Mouse (Mus musculus) midbrain, embryonic 14.5 days (tissue): ENCODE results near the gene Gpd2. TPM values are rescaled to one million over a fixed set of nuclear protein-coding genes. Genes with fewer than 3 reads are reported as not detected.

Experiments used
- ATAC-seq: fragments of 200-750 bp; cut with Nextera tagmentation; 2 replicates; pipeline ENCODE4 v1.8.0; 2017; ENCODE audit warnings: moderate number of reproducible peaks, moderate library complexity; ENCODE audit not compliant: low FRiP score, low TSS enrichment
- DNase-seq: peaks from one replicate; pipeline ENCODE4 v3.0.0-alpha.2; 2015
- H3K27ac ChIP-seq: fragments of 300-500 bp; sonication (generic); replicated peaks from 2 replicates; pipeline ENCODE4 v1.5.1; 2014; ENCODE audit warnings: mild to moderate bottlenecking, low read depth, low read length, moderate library complexity
- H3K27me3 ChIP-seq: fragments of 300-500 bp; sonication (generic); 2 replicates; pipeline ENCODE4 v1.6.1; 2014; ENCODE audit warnings: low read length, control low read depth, mixed read lengths; ENCODE audit not compliant: control insufficient read depth, insufficient read depth
- H3K36me3 ChIP-seq: fragments of 300-500 bp; sonication (generic); 2 replicates; pipeline ENCODE4 v1.6.1; 2014; ENCODE audit warnings: low read length, control low read depth; ENCODE audit not compliant: control insufficient read depth, insufficient read depth
- H3K4me1 ChIP-seq: fragments of 300-500 bp; sonication (generic); 2 replicates; pipeline ENCODE4 v1.6.1; 2014; ENCODE audit warnings: mild to moderate bottlenecking, antibody characterized with exemption, low read length, control low read depth; ENCODE audit not compliant: control insufficient read depth, insufficient read depth
- H3K4me2 ChIP-seq: fragments of 300-500 bp; sonication (generic); 2 replicates; pipeline ENCODE4 v1.6.1; 2014; ENCODE audit warnings: mild to moderate bottlenecking, low read length, moderate library complexity
- H3K4me3 ChIP-seq: fragments of 300-500 bp; sonication (generic); replicated peaks from 2 replicates; pipeline ENCODE4 v1.5.1; 2014; ENCODE audit warnings: low read depth, low read length
- H3K9ac ChIP-seq: fragments of 300-500 bp; sonication (generic); replicated peaks from 2 replicates; pipeline ENCODE4 v1.6.1; 2014; ENCODE audit warnings: mild to moderate bottlenecking, low read length, moderate library complexity
- H3K9me3 ChIP-seq: fragments of 300-500 bp; sonication (generic); 2 replicates; pipeline ENCODE4 v1.6.1; 2016; ENCODE audit warnings: low read length, control low read depth, mixed read lengths; ENCODE audit not compliant: control insufficient read depth
- WGBS: fragments of 180-500 bp; shearing (Covaris S2); extraction: QIAGEN DNeasy Blood & Tissue Kit; methylation state at CpG from one replicate; pipeline ENCODE4 v1.1.7; 2014; 5-methylcytosine and 5-hydroxymethylcytosine counted together
- polyA plus RNA-seq: library from polyadenylated mRNA; unstranded; fragments of >200 nt; fragmentation: Nextera tagmentation; extraction: Ambion mirVana; gene quantifications from 2 replicates; pipeline ENCODE4 v1.2.1, GENCODE M21; 2014

The Gpd2 gene
- polyA plus RNA-seq, 1 experiment from 2014 or later = 13.7 TPM

DNA sequence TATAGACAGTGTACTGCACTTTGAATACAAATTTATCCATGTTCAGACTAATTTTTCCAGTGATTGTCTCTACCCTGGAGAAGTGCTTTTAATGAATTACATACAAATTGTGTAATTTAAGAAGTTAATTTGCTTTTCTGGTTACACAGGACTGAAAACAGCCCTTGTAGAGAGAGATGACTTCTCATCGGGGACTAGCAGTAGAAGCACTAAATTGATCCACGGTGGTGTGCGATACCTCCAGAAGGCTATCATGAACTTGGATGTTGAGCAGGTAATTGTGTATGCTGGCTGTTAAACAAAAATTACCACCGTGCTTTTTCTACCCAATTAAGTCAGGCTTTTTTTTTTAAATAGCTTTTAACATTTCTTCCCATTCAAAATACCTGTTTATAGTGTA, 66.8 kb downstream of the Gpd2 start:
- ATAC-seq (no peak), DNase-seq (no peak)
- Histone ChIP-seq H3K27ac (no peak overlapping the region), H3K4me3 (no peak overlapping the region), H3K27me3 (no peaks in the 10 kb centered on the region), H3K36me3 (no peaks in the 10 kb centered on the region), H3K4me2 (no peak overlapping the region), H3K9me3 (no peaks in the 10 kb centered on the region), H3K9ac (no peak overlapping the region), H3K4me1 (peaks cover 6% of the 10 kb centered on the region; the same call in 1 of the 2 replicates)
- WGBS = 71% methylated on average over 4 of the region's 4 CpGs

GRCm38 (mm10) chr2:57312268-57312797, 74.9 kb downstream of the Gpd2 start:
- ATAC-seq = no peak
- Histone ChIP-seq H3K36me3 (no peaks in the 10 kb centered on the region), H3K27me3 (no peaks in the 10 kb centered on the region), H3K4me1 (no peaks in the 10 kb centered on the region), H3K9me3 (0 out of 2 replicates have a peak, but pooled peaks cover 3% of the 10 kb centered on the region), H3K4me3 (no peak overlapping the region), H3K9ac (no peak overlapping the region), H3K4me2 (no peak overlapping the region), H3K27ac (no peak overlapping the region)
- peak; percentile 42 for DNase-seq
- WGBS = 20% methylated on average over 7 of the region's 7 CpGs

DNA sequence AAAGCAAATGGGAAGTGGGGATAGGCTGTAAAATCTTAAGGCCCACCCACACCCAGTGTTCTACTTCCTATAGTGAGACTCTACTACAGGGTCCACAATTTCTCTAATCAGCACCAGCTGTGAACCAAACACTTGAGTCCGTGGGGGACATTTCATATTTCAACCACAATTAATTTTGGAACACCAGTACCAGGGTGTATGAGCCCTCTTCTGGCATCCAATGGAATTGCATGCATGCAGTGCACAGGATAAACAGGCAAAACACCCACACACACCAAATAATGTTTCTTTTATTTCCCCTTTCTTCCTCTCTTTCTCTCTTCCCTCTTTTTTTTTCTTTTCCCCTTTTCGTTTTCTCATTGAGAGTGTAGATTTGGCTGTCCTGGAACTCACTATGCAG, 78.6 kb downstream of the Gpd2 start:
- no peak overlapping the region for H3K27ac ChIP-seq
- WGBS = 59% methylated on average over 2 of the region's 2 CpGs
- H3K4me3 ChIP-seq = no peak overlapping the region
- peak; percentile 21 for DNase-seq
- 0 out of 2 replicates have a peak, but pooled peaks cover 3% of the 10 kb centered on the region for H3K9me3 ChIP-seq
- H3K36me3 ChIP-seq = no peaks in the 10 kb centered on the region
- no peak for ATAC-seq
- no peak overlapping the region for H3K9ac ChIP-seq
- H3K4me1 ChIP-seq = no peaks in the 10 kb centered on the region
- no peaks in the 10 kb centered on the region for H3K27me3 ChIP-seq
- no peak overlapping the region for H3K4me2 ChIP-seq

- Histone ChIP-seq H3K9ac (no peak overlapping the region), H3K27ac (no peak overlapping the region), H3K36me3 (no peaks in the 10 kb centered on the region), H3K9me3 (0 out of 2 replicates have a peak, but pooled peaks cover 3% of the 10 kb centered on the region), H3K4me1 (no peaks in the 10 kb centered on the region), H3K4me3 (no peak overlapping the region), H3K4me2 (no peak overlapping the region), H3K27me3 (no peaks in the 10 kb centered on the region)
- DNase-seq = no peak
- WGBS = 44% methylated on average over 3 of the region's 3 CpGs
- no peak for ATAC-seq
Observed at GRCm38 (mm10) chr2:57318336-57318735, 80.9 kb downstream of the Gpd2 start.

DNA sequence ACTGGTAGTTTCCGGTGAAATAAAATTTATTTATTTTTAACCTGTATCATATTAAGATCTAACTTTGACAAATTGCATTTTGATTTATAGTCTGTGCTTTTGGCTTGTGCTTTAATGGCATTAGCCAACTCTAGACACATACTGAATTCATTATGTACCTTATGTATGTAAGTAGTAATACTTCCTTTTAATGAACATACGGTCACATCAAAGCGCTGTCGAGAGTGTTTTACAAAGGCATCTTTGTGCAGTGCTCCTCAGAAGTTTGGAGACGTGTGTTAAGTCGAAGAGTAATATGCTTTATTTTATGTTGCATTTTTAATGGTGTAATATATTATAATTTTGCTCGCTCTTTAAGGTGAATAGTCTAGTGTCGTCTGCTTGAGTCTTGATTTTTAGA, 88.7 kb downstream of the Gpd2 start:
- no peak for DNase-seq
- H3K4me1 ChIP-seq = no peaks in the 10 kb centered on the region
- H3K27me3 ChIP-seq = no peaks in the 10 kb centered on the region
- ATAC-seq = no peak
- no peak overlapping the region for H3K27ac ChIP-seq
- H3K9me3 ChIP-seq = no peaks in the 10 kb centered on the region
- no peaks in the 10 kb centered on the region for H3K36me3 ChIP-seq
- no peak overlapping the region for H3K4me3 ChIP-seq
- no peak overlapping the region for H3K4me2 ChIP-seq
- WGBS = 94% methylated on average over 8 of the region's 8 CpGs
- no peak overlapping the region for H3K9ac ChIP-seq

- no peaks in the 10 kb centered on the region for H3K9me3 ChIP-seq
- H3K27ac ChIP-seq = no peak overlapping the region
- ATAC-seq = no peak
- 75% methylated on average over 7 of the region's 7 CpGs for WGBS
- no peaks in the 10 kb centered on the region for H3K4me1 ChIP-seq
- H3K4me2 ChIP-seq = no peak overlapping the region
- no peaks in the 10 kb centered on the region for H3K36me3 ChIP-seq
- no peak overlapping the region for H3K4me3 ChIP-seq
- H3K9ac ChIP-seq = no peak overlapping the region
- no peak for DNase-seq
- H3K27me3 ChIP-seq = no peaks in the 10 kb centered on the region
Observed at GRCm38 (mm10) chr2:57329327-57329726, 91.9 kb downstream of the Gpd2 start.

- 68% methylated on average over 3 of the region's 3 CpGs for WGBS
Observed at GRCm38 (mm10) chr2:57330812-57331211, 93.4 kb downstream of the Gpd2 start.

GRCm38 (mm10) chr2:57331266-57331665, 93.8 kb downstream of the Gpd2 start:
- Histone ChIP-seq H3K4me3 (no peak overlapping the region), H3K9me3 (no peaks in the 10 kb centered on the region), H3K4me1 (no peaks in the 10 kb centered on the region), H3K4me2 (no peak overlapping the region), H3K36me3 (no peaks in the 10 kb centered on the region), H3K27me3 (no peaks in the 10 kb centered on the region), H3K27ac (no peak overlapping the region), H3K9ac (no peak overlapping the region)
- DNase-seq = no peak
- no peak for ATAC-seq
- 85% methylated on average over 8 of the region's 8 CpGs for WGBS

More at GRCm38 (mm10) chr2:57330812-57331211, 93.4 kb downstream of the Gpd2 start:
- H3K27ac ChIP-seq = no peak overlapping the region
- DNase-seq (no peak), ATAC-seq (no peak)
- no peak overlapping the region for H3K4me2 ChIP-seq
- no peaks in the 10 kb centered on the region for H3K36me3 ChIP-seq
- H3K27me3 ChIP-seq = no peaks in the 10 kb centered on the region
- no peak overlapping the region for H3K9ac ChIP-seq
- no peaks in the 10 kb centered on the region for H3K4me1 ChIP-seq
- H3K9me3 ChIP-seq = no peaks in the 10 kb centered on the region
- H3K4me3 ChIP-seq = no peak overlapping the region

DNA sequence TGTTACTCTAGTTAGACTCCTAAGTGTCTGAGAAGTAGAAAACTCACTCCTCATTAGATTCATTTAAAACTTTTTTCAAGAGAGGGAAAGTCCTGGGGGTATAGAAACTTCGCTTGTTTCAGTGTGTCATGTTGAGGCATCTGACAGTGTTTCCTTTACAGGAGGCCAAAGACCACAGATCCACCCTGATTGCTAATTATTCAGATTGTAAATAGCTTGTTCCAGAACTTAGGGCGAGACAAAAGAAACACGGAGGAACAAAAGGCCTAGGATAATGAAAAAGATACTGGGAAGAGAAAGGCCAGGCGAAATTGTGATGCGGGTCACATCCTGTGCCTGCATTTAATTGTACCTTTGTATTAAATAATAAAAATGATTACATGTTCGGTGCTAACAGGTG, 96.0 kb downstream of the Gpd2 start:
- 68% methylated on average over 6 of the region's 6 CpGs for WGBS

More for the DNA sequence above, 96.0 kb downstream of the Gpd2 start:
- no peaks in the 10 kb centered on the region for H3K9me3 ChIP-seq
- no peak overlapping the region for H3K4me3 ChIP-seq
- no peak for DNase-seq
- no peak for ATAC-seq
- no peak overlapping the region for H3K9ac ChIP-seq
- H3K27me3 ChIP-seq = no peaks in the 10 kb centered on the region
- H3K4me1 ChIP-seq = no peaks in the 10 kb centered on the region
- H3K4me2 ChIP-seq = no peak overlapping the region
- H3K36me3 ChIP-seq = no peaks in the 10 kb centered on the region
- H3K27ac ChIP-seq = no peak overlapping the region
